Comparison of ENCODE assay signal across 8 mouse cellular contexts in genomic region chr4:133929278-133929670, GRCm38 (mm10). TPM values are rescaled to one million over a fixed set of nuclear protein-coding genes. Genes with fewer than 3 reads are reported as not detected.
A peak's percentile ranks its signal among the peaks of the same experiment; 100 is the strongest.
DNase-seq lines count a peak whose midpoint lies in the region; ATAC-seq and TF ChIP-seq lines count a peak whose summit lies in the region.

No protein-coding gene starts in this region.

- 32% methylated on average over 7 of the region's 7 CpGs for WGBS in embryonic facial prominence, embryonic 12.5 days
- WGBS in kidney, embryonic 16.5 days: 15% methylated on average over 7 of the region's 7 CpGs
- 14% methylated on average over 7 of the region's 7 CpGs for WGBS in lung, postnatal 0 days
- WGBS in forebrain, postnatal 0 days: 46% methylated on average over 7 of the region's 7 CpGs

- peak; percentile 65 for DNase-seq in adrenal gland, adult 2 months
- DNase-seq in adrenal gland, postnatal 25 days: no peak
- DNase-seq in lung, postnatal 0 days (ENCODE audit: low spot score): peak; percentile 62
- no peak for DNase-seq in ovary, adult 18-20 months (ENCODE audit: low spot score)
- no peak for DNase-seq in gastrocnemius, postnatal 14 days
- DNase-seq in forebrain, postnatal 0 days: no peak

- H3K36me3 ChIP-seq in embryonic facial prominence, embryonic 12.5 days: no peaks in the 10 kb centered on the region
- H3K36me3 ChIP-seq in kidney, embryonic 16.5 days (ENCODE audit: insufficient read depth, low read length): no peaks in the 10 kb centered on the region
- H3K36me3 ChIP-seq in lung, postnatal 0 days (ENCODE audit: insufficient read depth, low read length): no peaks in the 10 kb centered on the region
- no peaks in the 10 kb centered on the region for H3K36me3 ChIP-seq in forebrain, postnatal 0 days (ENCODE audit: insufficient read depth)

- H3K4me1 ChIP-seq in embryonic facial prominence, embryonic 12.5 days: no peaks in the 10 kb centered on the region
- H3K4me1 ChIP-seq in kidney, embryonic 16.5 days (ENCODE audit: insufficient read depth, low read length): peaks cover 9% of the 10 kb centered on the region
- H3K4me1 ChIP-seq in lung, postnatal 0 days (ENCODE audit: insufficient read depth, low read depth, low read length): no peaks in the 10 kb centered on the region
- no peaks in the 10 kb centered on the region for H3K4me1 ChIP-seq in forebrain, postnatal 0 days (ENCODE audit: insufficient read depth)

- no peaks in the 10 kb centered on the region for H3K9me3 ChIP-seq in embryonic facial prominence, embryonic 12.5 days
- no peaks in the 10 kb centered on the region for H3K9me3 ChIP-seq in kidney, embryonic 16.5 days (ENCODE audit: low read length)
- H3K9me3 ChIP-seq in lung, postnatal 0 days (ENCODE audit: low read length): no peaks in the 10 kb centered on the region
- H3K9me3 ChIP-seq in forebrain, postnatal 0 days (ENCODE audit: low read length): no peaks in the 10 kb centered on the region

- peak; percentile 89 for TF ChIP-seq EP300 in lung, postnatal 0 days (IDR thresholded peaks at IDR 0.05)

- no peak for TF ChIP-seq CTCF in lung, postnatal 0 days (IDR thresholded peaks at IDR 0.05)
- TF ChIP-seq CTCF in forebrain, postnatal 0 days (IDR thresholded peaks at IDR 0.05; ENCODE audit: low read depth): no peak

- ATAC-seq in embryonic facial prominence, embryonic 12.5 days (ENCODE audit: insufficient number of reproducible peaks, insufficient read depth, low FRiP score, low TSS enrichment): no peak
- ATAC-seq in kidney, embryonic 16.5 days (ENCODE audit: low FRiP score, low TSS enrichment): no peak
- ATAC-seq in lung, postnatal 0 days: peak; percentile 80
- no peak for ATAC-seq in forebrain, postnatal 0 days

- H3K4me2 ChIP-seq in embryonic facial prominence, embryonic 12.5 days (replicated peaks): no peak overlapping the region
- H3K4me2 ChIP-seq in kidney, embryonic 16.5 days (replicated peaks; ENCODE audit: low read depth, low read length): peak overlapping the region; percentile 36
- H3K4me2 ChIP-seq in lung, postnatal 0 days (replicated peaks; ENCODE audit: low read depth, low read length): no peak overlapping the region
- H3K4me2 ChIP-seq in forebrain, postnatal 0 days (ENCODE audit: low read depth): no peak overlapping the region

- H3K27ac ChIP-seq in embryonic facial prominence, embryonic 12.5 days: 0 out of 2 replicates have a peak overlapping the region, but pooled peaks have one; percentile 1
- peak overlapping the region; percentile 52 for H3K27ac ChIP-seq in kidney, embryonic 16.5 days (ENCODE audit: low read length)
- peak overlapping the region; percentile 77 for H3K27ac ChIP-seq in lung, postnatal 0 days (ENCODE audit: low read length)
- H3K27ac ChIP-seq in forebrain, postnatal 0 days (ENCODE audit: low read depth, low read length): no peak overlapping the region

- H3K9ac ChIP-seq in embryonic facial prominence, embryonic 12.5 days: no peak overlapping the region
- no peak overlapping the region for H3K9ac ChIP-seq in kidney, embryonic 16.5 days (replicated peaks; ENCODE audit: low read length)
- H3K9ac ChIP-seq in lung, postnatal 0 days (replicated peaks; ENCODE audit: low read depth): no peak overlapping the region
- H3K9ac ChIP-seq in forebrain, postnatal 0 days: no peak overlapping the region

- no peak overlapping the region for H3K4me3 ChIP-seq in embryonic facial prominence, embryonic 12.5 days
- H3K4me3 ChIP-seq in kidney, embryonic 16.5 days (ENCODE audit: low read length): no peak overlapping the region
- H3K4me3 ChIP-seq in lung, postnatal 0 days (ENCODE audit: low read depth, low read length): no peak overlapping the region
- no peak overlapping the region for H3K4me3 ChIP-seq in forebrain, postnatal 0 days (ENCODE audit: low read depth, low read length)

- H3K27me3 ChIP-seq in embryonic facial prominence, embryonic 12.5 days: no peaks in the 10 kb centered on the region
- no peaks in the 10 kb centered on the region for H3K27me3 ChIP-seq in kidney, embryonic 16.5 days (ENCODE audit: insufficient read depth, low read length)
- no peaks in the 10 kb centered on the region for H3K27me3 ChIP-seq in lung, postnatal 0 days (replicated peaks; ENCODE audit: insufficient read depth, low read length)
- H3K27me3 ChIP-seq in forebrain, postnatal 0 days (ENCODE audit: insufficient read depth, low read length): no peaks in the 10 kb centered on the region

- intact Hi-C loops in gastrocnemius, postnatal 14 days (cut with DNase I; ENCODE audit: low total_unique reads): no loop called here

RNA-seq across cellular contexts. Expression of gene Hmgn2, which starts 39.2 kb away (rescaled TPM):
- 100 to 1,000 TPM; 109 to 291 TPM for total RNA-seq in adrenal gland, adult 2 months (2021)
- polyA plus RNA-seq in adrenal gland, adult 2 months (2012; rRNA removed): 15.8 and 16.8 TPM in 2 replicates
- 391 and 425 TPM in 2 replicates for total RNA-seq in adrenal gland, postnatal 25 days (2021)
- polyA plus RNA-seq in embryonic facial prominence, embryonic 12.5 days (2016; fragmentation: Nextera tagmentation; extraction: Ambion mirVana): 2,853 and 3,017 TPM in 2 replicates
- 2,436 and 2,511 TPM in 2 replicates for polyA plus RNA-seq in kidney, embryonic 16.5 days (2015; fragmentation: Nextera tagmentation; extraction: Ambion mirVana)
- 456 and 496 TPM in 2 replicates for polyA plus RNA-seq in lung, postnatal 0 days (2015; fragmentation: Nextera tagmentation; extraction: Ambion mirVana)
- 100 to 1,000 TPM; 110 to 135 TPM for total RNA-seq in gastrocnemius, postnatal 14 days (2021)
- 377 and 408 TPM in 2 replicates for total RNA-seq in forebrain, postnatal 0 days (2014; rRNA removed)
- 1,226 and 1,340 TPM in 2 replicates for polyA plus RNA-seq in forebrain, postnatal 0 days (2015; fragmentation: Nextera tagmentation; extraction: Ambion mirVana)

RNA-seq across cellular contexts. Expression of gene Rps6ka1, which starts 41.7 kb away (rescaled TPM):
- total RNA-seq in adrenal gland, adult 2 months (2021): 10 to 100 TPM; 12.2 to 16.6 TPM
- 19.3 and 20.6 TPM in 2 replicates for polyA plus RNA-seq in adrenal gland, adult 2 months (2012; rRNA removed)
- total RNA-seq in adrenal gland, postnatal 25 days (2021): 14.7 and 21.3 TPM in 2 replicates
- 50.8 and 52.0 TPM in 2 replicates for polyA plus RNA-seq in embryonic facial prominence, embryonic 12.5 days (2016; fragmentation: Nextera tagmentation; extraction: Ambion mirVana)
- polyA plus RNA-seq in kidney, embryonic 16.5 days (2015; fragmentation: Nextera tagmentation; extraction: Ambion mirVana): 52.0 and 53.4 TPM in 2 replicates
- 36.2 and 38.0 TPM in 2 replicates for polyA plus RNA-seq in lung, postnatal 0 days (2015; fragmentation: Nextera tagmentation; extraction: Ambion mirVana)
- total RNA-seq in gastrocnemius, postnatal 14 days (2021): 1 to 10 TPM; 5.0 to 5.4 TPM
- total RNA-seq in forebrain, postnatal 0 days (2014; rRNA removed): 21.2 and 21.4 TPM in 2 replicates
- polyA plus RNA-seq in forebrain, postnatal 0 days (2015; fragmentation: Nextera tagmentation; extraction: Ambion mirVana): 14.3 and 19.4 TPM in 2 replicates

Comparison
In these comparisons a context has a peak if more than half of its experiments do, and no peak if none do; other contexts are left out.
1. DNase-seq: peak in adrenal gland, adult 2 months (single experiment) and lung, postnatal 0 days (single experiment); none in adrenal gland, postnatal 25 days (single experiment), ovary, adult 18-20 months (single experiment), gastrocnemius, postnatal 14 days (single experiment) and forebrain, postnatal 0 days (single experiment).
2. RNA of gene Hmgn2, which starts 39.2 kb away (polyA plus RNA-seq): 2,853 to 3,017 TPM in embryonic facial prominence, embryonic 12.5 days, 2,436 to 2,511 TPM in kidney, embryonic 16.5 days, 1,226 to 1,340 TPM in forebrain, postnatal 0 days and 456 to 496 TPM in lung, postnatal 0 days; 15.8 to 16.8 TPM in adrenal gland, adult 2 months; every median in the first group is over 10 times any median in the second.